ENCODE assay signal across 28 mouse cellular contexts in the genomic region with DNA sequence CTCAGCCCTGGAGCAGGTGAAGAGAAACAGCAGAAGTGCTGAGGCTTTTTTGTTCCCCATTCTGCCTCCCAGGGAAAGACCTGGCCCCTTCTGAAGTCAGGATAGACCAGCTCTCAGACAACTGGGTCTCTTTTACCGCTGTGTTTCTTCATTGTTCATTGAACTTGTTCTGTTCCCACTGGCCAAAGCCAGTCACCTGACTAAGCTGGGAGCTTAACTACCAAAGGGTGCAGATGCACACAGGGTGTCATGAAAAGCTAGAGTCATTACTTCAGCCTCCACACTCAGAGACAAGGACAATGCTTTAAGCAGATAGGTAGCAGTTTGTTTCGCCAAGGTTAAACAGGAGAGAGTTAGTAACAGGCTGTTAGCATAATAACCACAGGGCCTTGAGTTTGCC. TPM values are rescaled to one million over a fixed set of nuclear protein-coding genes. Genes with fewer than 3 reads are reported as not detected.
A peak's percentile ranks its signal among the peaks of the same experiment; 100 is the strongest.
DNase-seq lines count a peak whose midpoint lies in the region; ATAC-seq lines count a peak whose summit lies in the region.
"Had no signal": no experiment of that assay in that cellular context is flagged by ENCODE, and none has a peak within 500 bp of the region (broad histone marks: within the 10 kb centered on the region; RNA-seq: fewer than 3 reads in every experiment).

No protein-coding gene starts in this region.

- DNase-seq in frontal cortex, adult 2 months (ENCODE audit: extremely low spot score in 1 of 2, low spot score in 1 of 2) = no peak
- no peak for DNase-seq in heart, adult 18-20 months
- no peak for DNase-seq in ovary, postnatal 10 days (ENCODE audit: low spot score)
- no peak for DNase-seq in gastrocnemius, adult 18-20 months (ENCODE audit: low spot score)
- DNase-seq: adrenal gland, postnatal 14 days; cerebellum, adult 2 months; cerebellum, postnatal 14 days; kidney, adult 11 months; kidney, postnatal 14 days; layer of hippocampus, adult 9-11 months; lung, adult 18-20 months; lung, postnatal 4 days; thymus, adult 2 months; thymus, postnatal 36 days had no signal

- H3K4me3 ChIP-seq in heart, embryonic 16.5 days (ENCODE audit: low read length) = no peak overlapping the region
- H3K4me3 ChIP-seq: hindbrain, embryonic 10.5 days; hindbrain, embryonic 15.5 days; midbrain, embryonic 10.5 days; neural tube, embryonic 12.5 days had no signal

- peaks cover 32% of the 10 kb centered on the region for H3K36me3 ChIP-seq in heart, embryonic 16.5 days (ENCODE audit: control insufficient read depth, insufficient read depth)

- no peaks in the 10 kb centered on the region for H3K9me3 ChIP-seq in heart, embryonic 16.5 days (replicated peaks; ENCODE audit: control insufficient read depth, low read length)
- H3K9me3 ChIP-seq: G1E; hindbrain, embryonic 10.5 days; hindbrain, embryonic 15.5 days; midbrain, embryonic 10.5 days; neural tube, embryonic 12.5 days had no signal

- H3K27ac ChIP-seq in heart, embryonic 16.5 days (ENCODE audit: low read length) = peak overlapping the region; percentile 23; the same call in 1 of the 2 replicates
- H3K27ac ChIP-seq: hindbrain, embryonic 10.5 days; hindbrain, embryonic 15.5 days; midbrain, embryonic 10.5 days; neural tube, embryonic 12.5 days had no signal

- peak; percentile 3; the same call in 1 of the 2 replicates for ATAC-seq in frontal cortex, adult (ENCODE audit: low TSS enrichment)
- ATAC-seq in heart, embryonic 16.5 days (replicated peaks; ENCODE audit: extremely low read depth, insufficient read depth, low FRiP score) = no peak
- 0 out of 2 replicates have a peak, but pooled peaks have one; percentile 21 for ATAC-seq in erythroid progenitor cell, adult 5-6 weeks (replicated peaks; ENCODE audit: low FRiP score, poor library complexity, severe bottlenecking)
- 0 out of 2 replicates have a peak, but pooled peaks have one; percentile 31 for ATAC-seq in megakaryocyte-erythroid progenitor cell, adult 5-6 weeks (replicated peaks; ENCODE audit: low FRiP score, low TSS enrichment, poor library complexity, severe bottlenecking)
- ATAC-seq: forebrain, embryonic 14.5 days; inflammation-experienced regulatory T-cells, adult 6 months; lung, postnatal 0 days; midbrain, embryonic 16.5 days had no signal

- H3K4me2 ChIP-seq in heart, embryonic 16.5 days (ENCODE audit: low read depth, low read length) = no peak overlapping the region
- H3K4me2 ChIP-seq: hindbrain, embryonic 15.5 days; neural tube, embryonic 12.5 days had no signal

- H3K27me3 ChIP-seq in heart, embryonic 16.5 days (ENCODE audit: control insufficient read depth, insufficient read depth, low read length) = no peaks in the 10 kb centered on the region
- H3K27me3 ChIP-seq: hindbrain, embryonic 15.5 days; neural tube, embryonic 12.5 days had no signal

- H3K4me1 ChIP-seq in heart, embryonic 16.5 days (ENCODE audit: control insufficient read depth, insufficient read depth, low read length) = peaks cover 12% of the 10 kb centered on the region; the same call in 1 of the 2 replicates
- H3K4me1 ChIP-seq: hindbrain, embryonic 10.5 days; hindbrain, embryonic 15.5 days; midbrain, embryonic 10.5 days had no signal

- no peak overlapping the region for H3K9ac ChIP-seq in heart, embryonic 16.5 days (ENCODE audit: low read length)
- H3K9ac ChIP-seq: hindbrain, embryonic 15.5 days; neural tube, embryonic 12.5 days had no signal

- 69% methylated on average over 2 of the region's 2 CpGs for WGBS in heart, embryonic 16.5 days

RNA-seq across cellular contexts. Expression of gene Lrrc39, which starts 20.7 kb away (rescaled TPM):
- polyA plus RNA-seq in frontal cortex, adult 2 months (2012; rRNA removed) = 0.44 and 0.66 TPM in 2 replicates
- 33.0 and 37.1 TPM in 2 replicates for polyA plus RNA-seq in heart, embryonic 16.5 days (2015; fragmentation: Nextera tagmentation; extraction: Ambion mirVana)
- 10 to 100 TPM; 75.5 to 77.6 TPM for total RNA-seq in heart, adult 18-20 months (2021)
- total RNA-seq in erythroid progenitor cell, adult 5-6 weeks (2015; ENCODE audit: low replicate concordance) = 19.5 and 37.7 TPM in 2 replicates
- total RNA-seq in erythroid progenitor cell, adult 5-6 weeks (2017; ENCODE audit: low replicate concordance) = 18.2 and 21.9 TPM in 2 replicates
- total RNA-seq in megakaryocyte-erythroid progenitor cell, adult 5-6 weeks (2014; fragmentation: Nextera tagmentation) = 0.37 TPM in 1 of 2 replicates, not detected in the other
- total RNA-seq in megakaryocyte-erythroid progenitor cell, adult 5-6 weeks (2017) = 0.23 and 0.61 TPM in 2 replicates
- total RNA-seq in gastrocnemius, adult 18-20 months (2021) = 10 to 100 TPM; 49.0 to 51.8 TPM
- total RNA-seq: left cerebral cortex, adult 18-20 months had no signal
- polyA plus RNA-seq: G1E had no signal

RNA-seq across cellular contexts. Expression of gene Dbt, which starts 29.2 kb away (rescaled TPM):
- polyA plus RNA-seq in frontal cortex, adult 2 months (2012; rRNA removed) = 15.6 and 21.1 TPM in 2 replicates
- 24.7 and 25.3 TPM in 2 replicates for polyA plus RNA-seq in heart, embryonic 16.5 days (2015; fragmentation: Nextera tagmentation; extraction: Ambion mirVana)
- total RNA-seq in heart, adult 18-20 months (2021) = 10 to 100 TPM; 51.0 to 54.6 TPM
- 0.72 and 1.7 TPM in 2 replicates for total RNA-seq in erythroid progenitor cell, adult 5-6 weeks (2015; ENCODE audit: low replicate concordance)
- 0.53 and 3.0 TPM in 2 replicates for total RNA-seq in erythroid progenitor cell, adult 5-6 weeks (2017; ENCODE audit: low replicate concordance)
- 3.8 and 6.4 TPM in 2 replicates for total RNA-seq in megakaryocyte-erythroid progenitor cell, adult 5-6 weeks (2014; fragmentation: Nextera tagmentation)
- total RNA-seq in megakaryocyte-erythroid progenitor cell, adult 5-6 weeks (2017) = 10.5 and 15.7 TPM in 2 replicates
- total RNA-seq in gastrocnemius, adult 18-20 months (2021) = 10 to 100 TPM; 26.3 to 30.3 TPM

RNA-seq across cellular contexts. Expression of gene Rtca, which starts 34.1 kb away (rescaled TPM):
- 84.2 and 86.5 TPM in 2 replicates for polyA plus RNA-seq in frontal cortex, adult 2 months (2012; rRNA removed)
- 52.3 and 52.9 TPM in 2 replicates for polyA plus RNA-seq in heart, embryonic 16.5 days (2015; fragmentation: Nextera tagmentation; extraction: Ambion mirVana)
- 10 to 100 TPM; 19.9 to 22.7 TPM for total RNA-seq in heart, adult 18-20 months (2021)
- 16.8 and 19.1 TPM in 2 replicates for total RNA-seq in erythroid progenitor cell, adult 5-6 weeks (2015; ENCODE audit: low replicate concordance)
- total RNA-seq in erythroid progenitor cell, adult 5-6 weeks (2017; ENCODE audit: low replicate concordance) = 9.0 and 10.9 TPM in 2 replicates
- 42.4 and 60.1 TPM in 2 replicates for total RNA-seq in megakaryocyte-erythroid progenitor cell, adult 5-6 weeks (2014; fragmentation: Nextera tagmentation)
- total RNA-seq in megakaryocyte-erythroid progenitor cell, adult 5-6 weeks (2017) = 44.6 and 45.9 TPM in 2 replicates
- 10 to 100 TPM; 21.7 to 25.8 TPM for total RNA-seq in gastrocnemius, adult 18-20 months (2021)

RNA-seq across cellular contexts. Expression of gene Sass6, which starts 52.7 kb away (rescaled TPM):
- 4.8 and 5.3 TPM in 2 replicates for polyA plus RNA-seq in frontal cortex, adult 2 months (2012; rRNA removed)
- 11.3 and 14.0 TPM in 2 replicates for polyA plus RNA-seq in heart, embryonic 16.5 days (2015; fragmentation: Nextera tagmentation; extraction: Ambion mirVana)
- 1 to 10 TPM; 1.6 to 2.2 TPM for total RNA-seq in heart, adult 18-20 months (2021)
- total RNA-seq in erythroid progenitor cell, adult 5-6 weeks (2015; ENCODE audit: low replicate concordance) = 62.7 and 75.9 TPM in 2 replicates
- 118 and 120 TPM in 2 replicates for total RNA-seq in erythroid progenitor cell, adult 5-6 weeks (2017; ENCODE audit: low replicate concordance)
- total RNA-seq in megakaryocyte-erythroid progenitor cell, adult 5-6 weeks (2014; fragmentation: Nextera tagmentation) = 20.1 and 23.1 TPM in 2 replicates
- total RNA-seq in megakaryocyte-erythroid progenitor cell, adult 5-6 weeks (2017) = 38.0 and 65.1 TPM in 2 replicates
- total RNA-seq in gastrocnemius, adult 18-20 months (2021) = 1 to 10 TPM; 1.6 to 2.0 TPM

Comparison
In these comparisons a context has a peak if more than half of its experiments do, and no peak if none do; other contexts are left out.
1. RNA of gene Lrrc39, which starts 20.7 kb away (total RNA-seq): 75.5 to 77.6 TPM in heart, adult 18-20 months, 49.0 to 51.8 TPM in gastrocnemius, adult 18-20 months and 18.2 to 37.7 TPM in erythroid progenitor cell, adult 5-6 weeks; 0.23 to 0.61 TPM in megakaryocyte-erythroid progenitor cell, adult 5-6 weeks; every median in the first group is over 10 times any median in the second.